Mouse (Mus musculus): ENCODE measurements around the gene Aatf.
A peak's percentile ranks its signal among the peaks of the same experiment; 100 is the strongest.

The Aatf gene

DNA sequence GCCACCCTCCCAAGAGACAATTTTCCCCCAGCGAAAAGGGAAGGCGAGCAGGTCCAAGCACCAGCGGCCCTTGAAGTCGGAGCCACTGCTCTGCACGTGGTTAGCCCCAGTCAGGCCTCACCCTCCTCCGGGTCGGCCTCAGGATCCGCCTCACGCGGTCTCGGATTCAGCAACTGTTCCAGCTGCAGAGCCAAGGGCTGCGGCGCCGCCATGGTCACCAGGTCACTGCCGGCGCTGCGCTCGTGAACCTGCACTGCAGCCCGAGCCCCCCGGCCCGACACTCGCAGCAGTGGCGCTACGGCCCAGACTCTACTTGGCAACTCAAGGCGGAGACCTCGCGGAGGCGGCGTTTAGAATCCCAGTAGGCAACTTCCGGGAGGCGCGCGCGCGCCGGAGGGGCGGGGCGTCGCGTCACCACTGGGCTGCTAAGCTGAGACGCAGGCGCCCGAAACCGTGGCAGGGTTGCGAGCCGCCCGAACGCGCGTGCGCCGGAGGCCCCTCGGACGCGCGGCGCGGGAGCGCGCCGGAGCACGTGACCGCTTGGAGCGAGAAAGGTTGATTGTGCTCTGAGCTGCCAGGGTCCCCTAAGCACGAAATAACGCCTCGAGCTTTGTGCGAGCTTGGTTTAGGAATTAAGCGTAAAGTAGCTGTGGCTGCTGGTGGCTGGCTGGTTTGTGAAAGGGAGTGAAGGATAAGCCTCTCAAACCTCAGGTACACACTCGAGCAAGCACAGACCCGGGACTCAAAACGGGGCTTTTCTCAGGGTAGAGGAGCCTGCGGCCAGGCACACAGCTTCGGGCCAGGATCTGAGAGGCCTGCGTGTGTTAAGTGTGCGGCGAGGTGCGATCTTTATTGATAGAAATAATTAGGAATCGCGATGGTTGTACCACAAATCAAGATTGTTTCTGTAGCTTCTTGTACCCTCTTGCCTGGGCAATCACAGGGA is at the start of gene Aatf:
Gene Aatf, minus strand, starts transcription at position 352 of the 946 bp plus-strand sequence.
- peak; percentile 95 for DNase-seq (ENCODE audit: low spot score)

DNA sequence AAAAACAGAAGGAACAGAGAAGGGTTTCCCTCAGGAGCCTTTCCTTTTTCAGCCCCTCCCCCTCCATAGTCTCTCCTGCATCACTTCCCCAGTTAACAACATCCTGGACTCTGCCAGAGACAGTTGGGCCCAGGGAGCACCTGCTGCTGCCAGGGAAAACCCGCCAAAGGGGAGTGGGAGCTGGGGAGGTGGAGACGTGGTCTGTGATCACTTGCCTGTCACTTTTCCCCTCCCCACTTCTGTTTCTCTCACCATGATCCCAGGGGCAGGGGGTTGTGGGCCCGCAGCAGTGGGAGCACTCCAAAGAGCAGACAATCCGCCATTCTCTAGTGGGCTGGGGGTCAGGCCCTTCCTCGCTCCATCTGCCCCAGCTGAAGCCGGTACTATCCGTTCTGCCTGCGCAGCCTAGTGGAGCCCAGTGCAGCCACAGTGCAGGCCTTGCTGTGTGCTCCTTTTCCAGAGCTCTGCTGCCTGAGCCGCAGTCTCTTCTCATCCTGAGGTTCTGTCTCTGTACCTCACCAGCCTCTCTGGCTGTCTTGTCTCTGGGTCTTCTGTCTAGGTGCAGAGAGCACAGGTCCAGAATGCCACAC is 49.5 kb upstream of the Aatf start:
- no peak for DNase-seq (ENCODE audit: low spot score)

DNA sequence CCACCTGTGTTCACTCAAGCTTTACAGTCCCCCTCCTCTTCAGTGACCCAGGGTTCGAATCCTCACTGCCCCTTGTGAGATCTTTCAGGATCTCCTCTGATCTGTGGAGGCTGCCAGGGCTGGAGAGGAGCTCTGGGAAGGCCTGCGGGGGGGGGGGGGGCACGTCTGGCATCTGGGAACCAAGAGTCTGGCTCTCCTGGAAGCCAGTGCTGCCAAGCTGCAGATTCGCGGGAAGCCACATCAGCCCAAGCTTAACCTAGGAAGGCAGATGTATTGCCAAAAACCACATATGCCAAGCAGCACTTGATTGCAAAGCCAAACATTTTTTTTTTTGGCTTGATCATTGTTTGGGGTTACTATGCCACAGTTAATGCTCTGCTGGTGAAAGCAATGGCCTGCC is 48.2 kb upstream of the Aatf start:
- no peak for DNase-seq (ENCODE audit: low spot score)

DNA sequence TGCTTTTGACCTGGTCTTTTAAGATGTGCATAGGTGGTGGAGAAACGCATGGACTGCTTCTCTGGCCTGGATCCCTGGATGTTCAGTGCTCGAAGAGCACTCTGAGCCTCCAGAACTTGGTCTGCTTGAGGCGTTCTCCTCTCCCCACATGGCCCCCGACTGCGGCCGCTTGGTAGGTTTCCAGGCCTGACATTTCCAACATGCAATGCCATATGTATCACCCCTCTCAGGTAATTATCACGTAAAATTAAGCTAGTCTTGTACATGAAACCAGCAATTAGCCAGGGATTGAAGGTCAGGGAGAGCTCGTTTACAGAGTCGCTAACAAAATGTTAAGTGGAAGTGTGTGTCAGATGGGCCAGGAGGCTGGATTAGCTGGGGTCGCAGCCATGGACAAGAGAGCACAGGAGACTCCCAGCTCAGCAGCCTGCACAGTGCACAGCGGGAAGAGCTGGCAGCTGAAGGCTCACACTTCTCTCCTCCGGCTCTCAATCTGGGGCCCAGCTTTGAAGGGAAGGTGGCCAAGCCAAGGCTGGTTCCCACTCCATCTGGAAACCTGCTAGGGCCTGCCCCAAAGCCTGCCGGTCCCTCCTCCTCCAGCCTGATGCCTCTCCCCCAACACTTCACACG is 40.6 kb upstream of the Aatf start:
- DNase-seq (ENCODE audit: low spot score), result no peak

DNA sequence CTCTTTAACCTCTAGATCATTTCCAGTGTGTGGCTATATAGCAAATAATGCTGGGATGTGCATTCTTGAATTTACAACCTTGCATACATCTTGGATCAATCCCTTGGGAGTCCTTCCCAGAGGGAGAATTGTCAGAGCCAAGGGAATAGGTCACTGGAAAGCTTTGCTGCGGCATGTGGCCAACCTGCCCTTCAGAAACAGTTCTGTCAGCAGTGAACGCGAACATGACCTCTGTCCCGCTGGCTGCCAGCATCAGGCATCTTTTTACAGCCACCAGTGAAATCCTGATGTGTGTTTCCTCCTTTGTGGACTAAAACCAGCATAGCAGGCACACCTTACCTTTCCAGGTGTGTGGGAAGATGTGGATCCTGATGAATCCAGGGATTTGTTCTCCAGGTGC is 38.0 kb upstream of the Aatf start:
- DNase-seq (ENCODE audit: low spot score), result no peak

DNA sequence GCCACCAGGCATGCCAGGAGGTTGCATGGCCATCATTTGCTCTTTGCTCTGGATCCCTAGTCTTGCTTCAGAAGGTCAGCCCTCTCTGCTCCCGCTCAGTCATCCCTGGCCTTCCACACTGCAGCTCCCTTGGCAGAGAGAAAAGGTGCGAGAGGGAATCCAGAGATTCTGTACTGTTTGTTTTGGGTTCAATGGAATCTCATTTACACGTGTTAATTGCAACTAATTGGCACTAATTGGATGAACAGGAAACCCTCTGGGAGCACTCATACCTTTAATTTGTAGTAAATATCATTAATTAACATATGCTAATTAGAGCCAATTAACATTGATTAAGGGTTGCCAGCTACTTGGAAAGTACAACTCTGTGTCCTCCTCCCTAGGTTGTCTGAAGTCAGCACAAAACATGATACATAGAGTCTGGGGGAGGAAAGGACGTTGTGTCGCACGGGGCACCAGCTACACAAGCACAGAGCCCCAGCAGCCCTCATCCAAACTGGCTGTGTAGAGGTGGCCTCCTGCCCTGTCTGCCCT is 36.0 kb upstream of the Aatf start:
- no peak for DNase-seq (ENCODE audit: low spot score)

DNA sequence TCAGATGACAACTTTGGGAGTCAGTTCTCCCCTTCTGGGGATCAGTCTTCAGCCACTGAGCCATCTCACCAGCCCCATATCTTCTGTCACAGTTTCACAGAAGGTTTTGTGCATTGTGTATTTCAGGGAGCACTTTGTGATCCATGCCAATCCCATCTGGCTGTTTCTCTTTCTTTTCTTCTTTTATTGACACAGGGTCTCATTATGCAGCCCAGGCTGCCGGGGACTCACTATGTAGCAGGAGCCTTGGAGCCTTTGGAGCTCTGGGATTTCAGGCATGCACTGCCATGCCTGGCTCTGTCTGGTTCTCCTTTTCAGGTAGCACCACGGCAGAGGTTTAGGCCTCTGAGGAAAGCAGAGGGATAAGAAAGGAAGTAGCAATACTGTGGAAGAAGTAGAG is 35.0 kb upstream of the Aatf start:
- DNase-seq (ENCODE audit: low spot score), result no peak

DNA sequence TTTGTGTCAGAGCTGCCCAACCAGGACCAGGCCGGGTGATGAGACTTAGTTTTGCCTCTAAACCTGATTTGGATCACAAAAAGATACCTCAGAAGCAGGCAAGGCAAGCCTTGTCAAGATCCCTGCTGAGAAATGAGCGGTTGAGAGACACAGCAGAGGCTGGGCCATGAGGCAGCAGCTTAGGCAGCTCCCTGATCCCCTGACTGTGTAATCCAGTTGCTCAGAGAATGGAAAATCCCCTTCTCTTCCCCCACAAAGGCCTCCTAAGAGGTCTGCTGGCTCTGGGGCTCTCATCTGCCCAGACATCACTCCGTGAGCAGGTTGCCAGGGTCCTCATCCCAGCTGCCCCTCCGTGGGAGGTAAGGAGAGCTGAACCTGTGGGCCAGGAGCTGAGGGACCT is 26.7 kb upstream of the Aatf start:
- no peak for DNase-seq (ENCODE audit: low spot score)

DNA sequence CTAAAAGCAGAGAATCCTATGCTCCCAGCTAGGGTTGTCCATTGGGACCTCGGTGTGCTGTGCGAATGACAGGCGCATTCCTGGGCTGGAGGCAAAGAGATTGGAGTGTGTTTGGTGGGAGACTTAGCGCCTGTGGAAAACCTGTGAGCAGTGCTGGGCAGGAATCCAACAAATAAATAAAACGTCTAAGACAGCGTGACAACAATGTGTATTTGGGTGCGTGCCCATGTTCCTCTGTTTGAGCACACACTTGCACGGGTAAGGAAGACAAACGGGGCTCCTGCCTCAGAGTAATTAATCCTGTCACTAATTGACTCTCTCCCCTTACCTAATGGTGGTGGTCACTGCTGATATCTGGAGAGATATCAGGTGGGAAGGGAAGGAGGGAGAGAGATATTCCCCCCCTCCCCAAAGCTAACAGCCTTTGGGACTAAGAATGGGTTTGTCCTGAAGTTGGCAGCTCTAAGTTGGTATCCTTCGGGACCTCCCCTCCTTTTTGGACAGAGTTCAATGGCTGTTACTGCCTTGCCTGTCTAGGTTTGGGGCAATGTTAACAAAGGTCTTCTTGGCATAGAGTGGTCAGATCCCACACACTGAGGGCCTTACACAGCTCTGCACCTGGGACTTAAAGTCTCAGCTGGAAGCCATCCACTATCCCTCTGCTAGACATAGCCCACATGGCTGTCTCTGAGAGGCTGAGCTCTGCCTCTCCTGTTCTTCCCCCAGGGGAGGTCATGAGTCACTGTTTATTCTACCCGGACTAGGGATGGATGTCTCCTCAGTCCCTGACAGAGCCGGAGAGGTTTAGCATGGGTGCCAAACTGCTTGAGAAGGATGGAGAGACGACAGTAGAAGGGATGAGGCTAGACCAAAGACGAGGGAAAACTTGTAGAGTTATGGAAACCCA is 16.7 kb upstream of the Aatf start:
- no peak for DNase-seq (ENCODE audit: low spot score)

DNA sequence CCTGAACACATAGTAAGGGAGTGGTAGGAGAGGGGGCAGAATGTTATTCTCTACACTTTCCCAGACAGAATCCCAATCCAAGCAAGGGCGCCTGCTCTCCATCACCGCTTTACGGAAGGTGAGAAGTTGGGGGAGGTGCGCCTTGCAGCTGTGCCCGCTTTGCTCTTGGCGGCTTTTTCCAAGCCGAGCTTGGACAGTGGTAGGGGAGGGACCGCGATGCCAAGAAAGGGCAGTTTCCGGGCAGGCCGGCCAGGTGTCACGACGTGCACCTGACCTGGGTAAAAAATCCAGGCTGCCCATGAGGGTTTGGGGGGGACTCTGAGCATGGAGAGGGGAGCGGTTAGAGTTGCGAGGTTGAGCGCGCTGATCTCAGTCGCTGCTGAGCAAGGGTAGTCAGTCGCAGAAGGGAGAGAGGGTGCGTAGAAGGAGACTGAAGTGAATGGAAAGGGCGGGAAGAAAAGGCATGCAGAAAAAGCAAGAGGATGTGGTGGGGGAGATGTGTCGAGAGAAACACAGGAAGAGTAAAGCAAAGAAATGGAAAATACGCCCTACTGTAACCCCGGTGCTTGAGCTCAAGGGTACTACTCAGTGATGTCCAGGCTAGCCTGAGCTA is 15.9 kb upstream of the Aatf start:
- no peak for DNase-seq (ENCODE audit: low spot score)

DNA sequence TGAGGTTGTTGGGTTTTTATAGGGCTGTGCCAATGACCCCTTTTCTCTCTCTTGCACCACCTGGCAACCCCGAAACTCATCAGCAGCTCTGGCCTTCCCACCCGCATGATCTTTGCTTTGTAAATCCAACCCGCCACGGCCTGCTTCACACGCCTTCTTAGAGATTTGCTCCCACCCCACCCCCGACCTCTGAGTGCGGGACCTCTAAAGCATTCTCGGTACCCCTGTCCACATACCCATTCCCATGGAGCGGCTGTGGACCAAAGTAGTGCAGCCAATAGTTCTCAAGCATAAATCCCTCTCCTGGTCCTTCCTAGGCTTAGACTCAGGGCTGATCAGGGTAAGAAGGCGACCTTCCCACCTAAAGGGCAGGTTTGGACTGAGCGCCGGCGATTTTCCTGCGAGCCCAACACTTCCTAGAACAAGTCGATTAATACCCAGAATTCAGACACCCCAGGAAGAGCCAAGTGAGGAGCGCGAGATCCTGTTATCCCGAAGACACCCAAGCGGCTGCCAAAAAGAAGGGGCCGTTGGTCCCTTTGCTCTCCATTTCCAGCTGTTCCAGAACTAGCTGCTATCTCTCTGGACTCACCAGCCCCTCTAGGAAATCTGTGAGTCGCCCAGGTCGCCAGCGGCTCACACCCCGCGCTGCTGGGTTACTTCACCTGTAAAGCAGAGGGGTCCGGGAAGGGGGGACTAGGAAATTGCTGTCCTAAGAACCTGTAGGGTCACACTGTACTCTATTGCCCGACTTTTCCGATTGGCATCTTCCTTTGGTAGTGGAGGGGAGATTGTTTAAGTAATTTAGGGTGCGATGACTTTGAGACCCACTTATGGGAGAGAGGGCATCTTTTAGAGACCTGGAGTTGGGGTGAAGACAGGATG is 13.9 kb upstream of the Aatf start:
- DNase-seq (ENCODE audit: low spot score), result no peak

DNA sequence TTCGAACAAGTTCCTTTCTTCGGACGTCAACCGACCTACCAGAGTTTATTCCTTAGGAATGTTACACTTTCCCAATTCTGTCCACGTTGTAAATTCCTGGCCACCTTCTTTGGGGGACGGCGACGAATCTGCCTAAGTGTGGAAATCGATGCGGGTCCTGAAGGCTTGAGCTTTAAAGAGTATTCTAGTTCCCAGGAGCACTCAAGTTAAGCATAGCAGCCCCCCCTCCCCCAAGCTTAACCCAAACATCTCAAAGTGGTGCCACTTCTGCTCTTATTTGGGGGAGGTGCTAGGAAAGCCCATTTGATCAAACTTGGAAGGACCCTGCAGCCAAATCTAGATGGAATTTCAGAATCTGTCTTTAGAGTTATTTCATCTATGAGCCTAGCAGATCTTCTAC is 13.1 kb upstream of the Aatf start:
- no peak for DNase-seq (ENCODE audit: low spot score)

DNA sequence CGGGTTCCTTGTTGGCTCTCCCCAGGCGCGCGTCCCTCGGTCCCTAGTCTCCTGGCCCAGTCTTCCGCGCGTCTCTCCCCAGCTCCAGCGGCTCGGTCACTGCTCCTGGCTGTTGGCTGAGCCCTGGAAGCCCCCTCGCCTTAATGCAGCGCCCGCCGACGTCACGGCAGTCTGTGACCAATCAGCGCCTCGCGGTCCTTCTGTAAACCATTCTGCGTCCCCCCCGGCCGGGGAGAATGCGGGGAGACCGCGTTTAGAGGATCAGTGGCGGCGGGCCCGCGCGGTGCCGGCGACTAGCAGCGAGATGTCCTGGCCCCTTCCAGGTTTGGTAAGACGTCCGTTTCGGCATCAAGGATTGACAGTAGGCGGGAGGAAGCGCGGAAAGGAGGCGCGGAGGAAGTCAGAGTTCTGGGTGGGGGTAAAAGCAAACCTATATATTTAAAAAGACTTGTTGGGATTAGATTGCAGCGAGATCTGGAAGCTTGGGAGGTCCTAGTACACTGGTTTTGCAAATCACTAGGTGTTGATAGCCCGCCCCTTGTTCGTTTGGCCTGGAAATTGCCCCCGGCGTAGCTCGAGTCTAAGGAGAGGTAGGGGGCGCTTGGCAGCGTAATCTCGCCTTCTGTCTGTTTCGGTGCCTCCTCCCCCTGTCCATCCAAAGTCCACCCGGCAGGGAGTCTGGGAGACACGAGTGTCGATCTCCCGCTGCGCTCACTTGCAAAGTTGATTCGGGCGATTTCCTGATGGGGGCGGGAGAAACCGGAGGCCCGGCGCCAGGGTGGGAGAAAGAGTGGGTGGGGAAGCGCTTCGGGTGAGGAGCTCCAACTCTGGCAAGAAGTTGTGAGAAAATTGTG is 12.3 kb upstream of the Aatf start, which contains the start of gene Lhx1:
Gene Lhx1, minus strand, starts transcription at position 115 of the 854 bp plus-strand sequence.
- DNase-seq (ENCODE audit: low spot score), result no peak

DNA sequence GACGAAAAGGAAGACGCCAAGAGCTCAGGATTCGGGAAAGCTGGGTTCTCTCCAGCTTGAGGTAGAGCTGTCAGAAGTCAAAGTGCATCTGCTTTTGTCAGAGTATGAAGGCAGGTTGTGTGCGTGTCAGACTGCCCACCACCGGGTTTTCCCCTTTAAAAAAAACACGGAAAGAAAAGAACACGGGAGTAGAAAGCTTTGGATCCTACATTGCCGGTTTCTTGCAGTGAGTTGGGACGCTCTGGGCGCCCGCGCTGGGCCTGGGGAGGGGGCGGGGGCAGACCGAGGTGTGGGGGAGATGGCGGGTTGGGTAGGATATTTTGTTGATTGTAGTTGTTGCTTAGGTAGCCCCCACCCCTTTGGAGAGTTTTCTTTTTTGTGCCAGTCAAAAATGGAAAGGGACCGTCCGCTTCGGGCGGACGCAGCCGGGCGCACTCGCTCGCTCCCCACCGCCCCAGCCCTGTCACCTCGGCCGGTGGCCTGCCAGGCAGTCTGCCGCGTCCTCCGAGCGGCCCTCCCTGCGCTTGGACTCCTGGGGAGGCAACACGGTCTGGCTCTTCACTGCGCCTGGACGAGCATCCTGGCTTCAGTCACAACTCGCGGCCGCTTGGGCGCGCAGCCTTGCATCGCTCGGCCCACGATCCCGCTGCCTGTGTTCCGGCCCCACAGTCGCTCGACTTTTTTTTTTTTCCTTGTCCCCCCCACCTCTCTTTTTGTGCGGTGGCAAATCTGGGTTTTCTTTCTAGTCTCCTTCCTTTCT is 11.4 kb upstream of the Aatf start:
- DNase-seq (ENCODE audit: low spot score), result no peak

DNA sequence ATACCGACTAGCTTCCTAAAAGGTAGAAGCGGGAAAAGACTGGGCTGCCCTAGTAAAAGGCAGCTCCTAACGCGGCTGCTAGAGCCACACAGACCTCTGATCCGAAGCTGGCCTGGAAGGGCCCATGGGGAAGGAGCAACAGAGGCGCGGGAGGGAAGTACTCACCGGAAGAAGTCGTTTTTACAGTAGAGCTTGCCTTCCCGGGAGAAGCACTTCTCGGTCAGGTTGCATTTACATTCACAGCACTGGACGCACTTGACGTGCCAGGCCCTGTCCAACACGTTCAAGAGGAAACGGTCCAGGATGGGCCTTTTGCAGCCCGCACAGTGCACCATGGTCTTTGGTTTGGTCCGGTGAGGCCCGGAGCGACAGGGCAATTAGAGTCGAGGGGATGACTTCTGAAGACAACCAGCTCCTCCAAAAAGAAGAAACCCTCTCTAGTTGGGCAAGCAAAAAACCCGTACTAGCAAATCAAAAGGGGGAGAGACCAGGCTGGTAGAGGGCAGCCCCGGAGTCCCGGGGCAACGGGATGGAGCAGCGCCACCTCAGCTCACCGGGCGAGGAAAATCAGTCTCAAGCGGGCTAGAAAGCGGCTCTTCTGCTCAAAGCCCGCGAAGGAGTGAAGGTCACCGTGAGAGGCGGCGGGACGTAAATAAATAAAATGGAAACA is 10.7 kb upstream of the Aatf start:
- DNase-seq (ENCODE audit: low spot score), result no peak

DNA sequence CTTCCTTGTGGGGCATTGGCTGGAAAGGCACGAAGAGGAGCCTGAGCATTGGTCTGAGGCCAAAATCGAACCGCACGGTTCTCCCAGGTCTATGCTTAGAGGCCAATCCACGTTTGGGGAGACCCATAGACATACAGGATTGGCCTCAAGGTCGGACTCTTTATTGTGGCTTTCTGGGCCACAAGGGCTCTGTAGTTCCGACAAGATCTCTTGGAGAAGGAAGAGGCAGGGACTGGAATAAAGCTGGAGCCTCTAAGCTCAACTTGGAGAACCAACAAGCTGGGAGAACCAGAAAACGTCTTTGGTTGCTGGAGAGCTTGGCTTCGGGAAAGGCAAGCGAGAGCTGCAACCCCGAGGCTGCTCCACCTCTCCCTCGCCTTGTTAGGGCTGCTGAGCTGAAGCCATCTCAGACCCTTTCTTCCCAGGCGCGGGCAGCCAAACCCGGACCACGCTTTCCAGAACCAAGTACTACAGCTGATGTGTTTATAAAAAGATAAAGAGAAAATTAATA is 10.1 kb upstream of the Aatf start:
- no peak for DNase-seq (ENCODE audit: low spot score)

DNA sequence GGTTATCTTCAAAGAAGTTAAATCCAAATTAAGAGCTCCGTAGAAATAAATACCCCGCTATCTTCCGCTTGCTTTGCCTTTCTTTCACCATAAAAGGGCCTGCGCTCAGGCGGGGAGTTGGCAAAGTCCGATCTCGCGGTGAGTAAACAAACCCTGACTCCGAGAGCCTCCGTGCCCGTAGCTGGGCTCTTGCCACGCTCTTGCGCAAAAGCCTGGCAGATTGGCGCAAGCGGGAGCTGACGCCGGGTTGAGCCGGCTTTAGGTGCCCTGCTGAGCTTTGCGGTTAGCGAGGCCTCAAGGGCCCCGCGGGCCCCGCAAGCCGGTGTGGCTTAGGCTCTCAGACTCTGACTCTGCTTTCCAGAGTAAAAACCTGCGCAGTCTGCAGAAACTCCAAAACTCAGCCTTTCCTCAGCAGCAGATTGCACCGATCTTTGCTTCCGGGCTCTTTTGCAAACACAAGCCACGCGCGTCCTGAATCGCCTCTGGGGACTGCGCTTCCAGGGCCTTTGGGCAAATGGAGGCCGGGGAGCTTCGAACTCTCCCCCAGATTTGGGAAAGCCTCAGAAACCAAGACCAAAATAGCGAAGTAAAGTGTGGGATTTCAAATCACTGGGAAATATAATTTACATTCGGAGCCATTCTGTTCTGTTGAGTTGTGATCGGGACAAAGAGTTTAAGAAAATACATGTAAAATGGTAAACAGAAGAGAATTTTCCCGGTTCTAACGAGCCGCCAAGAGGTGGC is 9.4 kb upstream of the Aatf start:
- no peak for DNase-seq (ENCODE audit: low spot score)
